Mouse (Mus musculus) naive thymus-derived CD4-positive, alpha-beta T cell, adult 2 months (primary cell): ENCODE measurements around the gene Gnptab.

ENCODE experiments used
- DNase-seq: peaks from one replicate; pipeline ENCODE4 v3.0.0-alpha.2; 2011; ENCODE audit warnings: low read depth

Gene Gnptab

DNA sequence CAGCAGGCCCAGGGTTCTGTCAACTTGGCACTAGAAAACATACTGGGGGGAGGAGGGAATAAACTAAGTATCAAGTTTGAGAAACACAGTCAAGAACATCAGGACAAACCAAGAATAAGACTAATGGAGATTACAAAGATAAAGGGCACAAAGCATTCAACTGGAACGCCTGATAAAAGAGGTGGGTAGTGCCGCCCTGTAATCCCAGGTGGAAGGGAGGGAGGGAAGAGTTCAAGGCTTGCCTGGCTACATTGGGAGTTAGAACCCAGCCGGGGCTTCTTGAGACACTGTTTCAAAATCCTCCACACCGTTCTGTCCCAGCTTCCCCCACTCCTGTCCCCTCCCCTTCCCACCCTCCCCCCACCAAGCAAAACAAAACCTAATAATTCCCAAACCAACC lies 1.3 kb upstream of the Gnptab start:
- DNase-seq = no peak

- DNase-seq = no peak
Measured at GRCm38 (mm10) chr10:88380002-88380401, 1.1 kb downstream of the Gnptab start.

GRCm38 (mm10) chr10:88380430-88381060 lies 1.6 kb downstream of the Gnptab start:
- DNase-seq = no peak

GRCm38 (mm10) chr10:88381286-88381685 lies 2.4 kb downstream of the Gnptab start:
- no peak for DNase-seq

GRCm38 (mm10) chr10:88382009-88382408 lies 3.1 kb downstream of the Gnptab start:
- no peak for DNase-seq

DNA sequence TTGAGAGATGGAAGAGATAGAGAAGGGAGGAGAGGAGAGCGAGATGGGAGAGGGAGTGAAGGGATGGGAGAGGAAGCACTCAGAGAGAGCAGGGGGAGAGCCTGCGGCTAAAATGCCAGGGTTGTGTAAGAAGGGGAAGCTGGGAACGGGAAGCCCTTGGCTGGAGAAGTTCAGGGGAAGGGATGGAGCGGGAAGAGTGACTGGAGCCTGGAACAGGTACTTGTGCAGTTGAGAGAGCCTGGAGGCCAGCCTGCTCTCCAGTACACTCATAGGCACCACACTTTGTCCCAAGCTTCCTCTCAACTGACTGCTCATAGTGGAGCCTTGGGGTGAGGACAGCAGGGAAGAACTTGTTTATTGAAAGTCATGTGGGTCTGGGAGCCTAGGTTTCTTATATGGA lies 4.5 kb downstream of the Gnptab start:
- no peak for DNase-seq

- DNase-seq = no peak
Measured at GRCm38 (mm10) chr10:88384081-88384480, 5.1 kb downstream of the Gnptab start.

DNA sequence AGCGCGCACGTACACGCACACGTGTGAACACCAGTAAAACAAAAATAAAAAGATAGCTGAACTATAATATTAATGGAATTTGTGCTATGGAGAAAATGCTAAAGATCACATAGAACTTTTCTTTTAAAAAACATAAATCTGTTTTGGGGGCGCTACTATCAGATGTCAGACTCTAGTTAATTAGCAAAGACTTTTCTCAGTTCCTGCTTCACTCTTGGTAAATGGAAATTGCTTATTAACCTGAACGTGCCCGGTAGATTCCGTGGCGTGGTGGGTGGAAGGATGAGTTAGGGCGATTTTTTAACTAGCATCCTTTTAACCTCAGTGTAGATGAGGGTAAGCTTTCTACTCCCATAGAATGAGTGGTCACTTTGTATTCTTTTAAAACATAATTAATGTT lies 6.4 kb downstream of the Gnptab start:
- no peak for DNase-seq

GRCm38 (mm10) chr10:88385758-88386157 lies 6.8 kb downstream of the Gnptab start:
- DNase-seq = no peak

- DNase-seq = no peak
Measured at GRCm38 (mm10) chr10:88386251-88386650, 7.3 kb downstream of the Gnptab start.

- peak; percentile 76 for DNase-seq
Measured at GRCm38 (mm10) chr10:88389576-88389975, 10.6 kb downstream of the Gnptab start.

GRCm38 (mm10) chr10:88390096-88390790 lies 11.3 kb downstream of the Gnptab start:
- peak; percentile 38 for DNase-seq

DNA sequence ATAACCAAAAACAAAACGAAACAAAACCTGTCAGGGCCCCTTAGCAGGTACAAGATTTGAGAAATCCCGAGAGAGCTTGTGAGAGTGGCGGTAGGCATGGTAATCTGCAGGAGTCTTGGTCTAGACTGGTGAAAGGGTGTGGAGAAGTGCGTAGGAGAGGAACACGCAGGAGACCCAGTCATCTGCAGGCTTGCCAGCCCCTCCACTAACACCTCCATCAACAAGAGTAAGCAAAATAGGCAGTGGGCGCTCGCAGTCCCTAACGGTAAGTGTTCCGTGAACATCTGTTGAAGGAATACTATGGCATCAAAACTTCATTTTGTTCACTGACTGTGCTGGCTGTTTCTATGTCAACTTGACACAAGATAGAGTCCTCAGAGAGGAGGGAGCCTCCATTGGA lies 12.6 kb downstream of the Gnptab start:
- no peak for DNase-seq

DNA sequence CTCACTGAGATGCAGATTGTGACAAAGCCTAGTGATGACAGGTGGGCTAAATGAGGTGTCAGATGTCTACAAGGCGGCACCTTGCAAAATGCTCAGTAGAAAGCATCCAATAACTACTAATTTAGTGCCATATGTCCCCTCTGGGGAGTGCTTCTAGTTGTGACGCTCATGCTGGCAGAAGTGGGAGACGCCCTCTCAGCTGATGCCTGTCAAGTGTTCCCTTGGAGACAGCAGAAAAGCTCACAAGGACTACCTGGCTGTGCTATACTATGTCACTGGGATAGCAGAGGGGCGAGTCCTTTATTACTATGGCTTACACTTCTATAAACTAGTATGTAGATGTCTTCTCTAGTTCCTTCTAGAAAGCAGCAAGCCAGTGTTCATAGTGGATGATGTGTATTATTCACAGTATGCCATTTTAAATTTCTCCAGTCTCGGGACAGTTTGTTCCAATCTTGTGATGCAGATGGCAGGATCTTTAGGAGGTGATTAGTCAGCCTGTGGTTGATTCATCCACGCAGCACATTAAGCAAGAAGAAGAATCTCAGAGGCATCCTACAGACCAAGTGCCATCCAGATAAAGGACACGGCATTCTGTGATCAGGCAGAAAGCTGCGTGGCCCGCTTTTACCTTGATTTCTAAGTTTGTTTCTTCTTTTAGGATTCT lies 13.4 kb downstream of the Gnptab start:
- no peak for DNase-seq

- DNase-seq = no peak
Measured at GRCm38 (mm10) chr10:88398668-88399243, 19.8 kb downstream of the Gnptab start.

DNA sequence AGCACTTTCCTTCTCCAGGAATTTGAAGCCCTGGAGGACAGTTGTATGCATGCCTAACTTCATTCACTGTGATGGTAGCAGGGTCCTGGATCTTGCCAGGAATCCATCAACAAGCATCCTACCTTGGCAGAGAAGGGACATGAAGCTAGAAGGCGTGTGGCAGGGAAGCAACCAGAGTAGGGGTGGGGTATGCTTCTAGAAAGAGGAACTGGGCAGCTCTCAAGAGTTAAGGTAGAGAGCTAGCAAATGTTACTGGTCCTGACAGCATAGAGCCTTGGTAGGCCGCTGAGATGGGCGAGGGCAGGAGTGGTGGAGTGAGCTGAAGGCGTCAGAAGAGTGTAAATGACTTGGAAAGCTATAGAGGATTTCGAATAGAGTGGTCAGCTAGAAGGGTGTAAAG lies 20.3 kb downstream of the Gnptab start:
- DNase-seq = no peak

- DNase-seq = no peak
Measured at GRCm38 (mm10) chr10:88403021-88403420, 24.1 kb downstream of the Gnptab start.

GRCm38 (mm10) chr10:88404220-88404619 lies 25.3 kb downstream of the Gnptab start:
- DNase-seq = no peak

DNA sequence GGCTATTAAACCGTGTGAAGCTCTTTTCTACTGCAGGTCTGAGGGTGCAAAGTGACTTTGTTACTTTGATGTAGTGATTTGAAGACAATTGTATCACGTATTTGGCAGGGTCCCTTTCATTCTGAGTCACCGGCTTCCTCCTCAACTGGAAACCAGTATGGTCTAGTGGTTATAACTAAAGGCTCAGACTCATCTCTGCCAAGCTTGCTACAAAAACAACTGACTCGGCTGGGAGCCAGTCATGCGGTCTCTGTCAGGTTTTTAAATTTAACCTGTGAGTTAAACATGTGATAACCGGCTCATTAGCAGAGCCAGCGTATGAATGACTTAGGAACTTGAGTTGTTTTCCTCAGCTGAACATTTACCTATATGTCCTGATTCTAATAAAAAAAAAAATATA lies 26.9 kb downstream of the Gnptab start:
- DNase-seq = peak; percentile 33

GRCm38 (mm10) chr10:88407875-88408631 lies 29.1 kb downstream of the Gnptab start:
- no peak for DNase-seq

DNA sequence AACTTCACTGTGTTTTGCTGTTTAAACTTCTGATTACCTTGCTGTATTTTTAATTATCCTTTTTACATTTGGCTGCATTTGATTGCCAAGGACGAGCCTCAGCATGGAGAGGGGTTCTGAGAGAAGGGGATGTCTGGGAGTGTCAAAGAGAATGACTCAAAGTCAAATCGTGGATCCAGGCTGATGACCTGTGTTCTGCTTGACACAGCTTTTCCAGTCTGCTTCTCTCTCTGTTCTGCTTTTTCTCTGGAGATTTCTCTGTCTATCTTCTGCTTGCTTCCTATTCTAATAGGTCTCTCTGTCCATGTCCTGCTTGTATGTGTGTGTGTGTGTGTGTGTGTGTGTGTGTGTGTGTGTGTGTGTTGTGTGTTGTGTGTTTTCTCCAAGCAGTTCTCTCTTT lies 30.8 kb downstream of the Gnptab start:
- no peak for DNase-seq

DNA sequence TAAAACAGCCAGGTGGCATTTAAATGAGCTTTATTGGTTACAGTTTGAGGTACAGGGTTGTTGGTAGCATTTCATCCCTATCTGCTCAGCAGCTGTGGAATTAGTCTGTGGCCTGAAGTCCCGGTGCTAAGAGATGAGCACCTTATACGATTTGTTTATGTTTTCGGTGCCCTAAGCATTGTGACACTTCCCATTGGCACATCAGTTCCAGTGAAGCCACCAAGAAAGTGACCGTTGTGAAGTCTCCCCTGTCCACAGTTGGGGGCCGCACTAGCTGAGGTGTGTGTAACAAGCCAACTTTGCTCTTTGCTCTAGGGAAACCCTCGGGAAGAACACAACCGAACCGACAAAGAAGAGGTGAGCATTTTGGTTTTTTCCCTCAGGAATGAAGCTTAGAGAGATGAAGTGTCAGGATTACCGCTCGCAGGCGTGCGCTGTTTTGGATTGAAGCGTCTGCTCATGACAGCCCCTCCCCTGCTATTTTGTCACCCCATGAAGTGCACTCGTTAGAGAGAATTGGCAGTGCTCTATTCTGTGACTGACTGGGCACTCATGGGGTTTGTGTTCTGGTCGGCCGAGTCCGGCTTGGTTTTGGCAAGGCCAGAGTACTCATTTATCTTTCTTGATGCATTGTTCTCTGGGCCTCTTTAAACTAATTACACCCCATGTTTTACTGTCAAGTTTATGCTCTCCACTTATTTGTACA lies 33.5 kb downstream of the Gnptab start:
- DNase-seq = no peak
